Mouse (Mus musculus): ENCODE data around the gene Ergic2.

DNA sequence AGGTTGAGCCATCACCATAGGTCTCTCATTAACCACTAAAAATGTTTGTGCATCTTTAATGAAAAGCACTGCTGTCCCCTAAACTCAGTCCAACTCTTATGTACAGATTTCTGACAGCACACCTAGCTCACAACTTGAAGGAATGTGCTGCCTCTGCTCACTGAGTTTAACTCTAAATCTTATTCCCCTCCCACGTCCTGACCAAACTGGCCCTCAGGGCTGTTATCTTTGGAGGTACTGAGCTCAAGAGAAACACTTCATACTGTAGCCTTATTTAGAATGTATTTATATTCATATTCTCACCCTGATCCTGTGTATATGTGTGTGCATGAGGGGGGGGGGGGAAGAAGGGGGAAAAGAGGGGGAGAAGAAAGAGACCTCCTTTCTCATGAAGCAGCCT lies 4.7 kb downstream of the Ergic2 start:
- TF ChIP-seq USF1 (IDR thresholded peaks at IDR 0.05; ENCODE audit: low read depth, low read length) (no peak), CTCF (conservative IDR thresholded peaks at IDR 0.05 in 1 of 2, IDR thresholded peaks at IDR 0.05 in 1 of 2; ENCODE audit: low read depth in 2 of 2, low read length in 2 of 2) (no peak), RCOR1 (conservative IDR thresholded peaks at IDR 0.05; ENCODE audit: low read depth, low read length) (no peak), ZNF384 (IDR thresholded peaks at IDR 0.05; ENCODE audit: low read depth, low read length) (no peak)
